Mouse (Mus musculus) embryonic facial prominence, embryonic 14.5 days (tissue): Measurements from ENCODE around the gene Casc4. TPM values are rescaled to one million over a fixed set of nuclear protein-coding genes. Genes with fewer than 3 reads are reported as not detected.

Experiments
- ATAC-seq: fragments of 200-750 bp; cut with Nextera tagmentation; 2 replicates; pipeline ENCODE4 v1.8.0; 2017; ENCODE audit warnings: low read depth, moderate number of reproducible peaks, moderate TSS enrichment
- DNase-seq: peaks from one replicate; pipeline ENCODE4 v3.0.0-alpha.2; 2015; ENCODE audit warnings: low spot score
- H3K27ac ChIP-seq: fragments of 300-500 bp; sonication (generic); replicated peaks from 2 replicates; pipeline ENCODE4 v1.5.1; 2014; ENCODE audit warnings: low read depth, mild to moderate bottlenecking, low read length, moderate library complexity
- H3K27me3 ChIP-seq: fragments of 300-500 bp; sonication (generic); replicated peaks from 2 replicates; pipeline ENCODE4 v1.6.1; 2014; ENCODE audit warnings: low read length; ENCODE audit not compliant: control insufficient read depth, insufficient read depth
- H3K36me3 ChIP-seq: fragments of 300-500 bp; sonication (generic); 2 replicates; pipeline ENCODE4 v1.6.1; 2014; ENCODE audit warnings: low read length, mixed read lengths; ENCODE audit not compliant: control insufficient read depth, insufficient read depth
- H3K4me1 ChIP-seq: fragments of 300-500 bp; sonication (generic); 2 replicates; pipeline ENCODE4 v1.6.1; 2014; ENCODE audit warnings: antibody characterized with exemption, low read length; ENCODE audit not compliant: control insufficient read depth, insufficient read depth
- H3K4me2 ChIP-seq: fragments of 300-500 bp; sonication (generic); 2 replicates; pipeline ENCODE4 v1.6.1; 2014; ENCODE audit warnings: low read depth, mild to moderate bottlenecking, low read length, moderate library complexity, mixed read lengths
- H3K4me3 ChIP-seq: fragments of 300-500 bp; sonication (generic); 2 replicates; pipeline ENCODE4 v1.5.1; 2014; ENCODE audit warnings: low read depth, mild to moderate bottlenecking, low read length
- H3K9ac ChIP-seq: fragments of 300-500 bp; sonication (generic); 2 replicates; pipeline ENCODE4 v1.6.1; 2014; ENCODE audit warnings: low read depth, mild to moderate bottlenecking, low read length, moderate library complexity, mixed read lengths
- H3K9me3 ChIP-seq: fragments of 300-500 bp; sonication (generic); 2 replicates; pipeline ENCODE4 v1.6.1; 2016; ENCODE audit warnings: low read length; ENCODE audit not compliant: control insufficient read depth
- WGBS: fragments of 180-500 bp; shearing (Covaris S2); extraction: QIAGEN DNeasy Blood & Tissue Kit; methylation state at CpG from one replicate; pipeline ENCODE4 v1.1.7; 2014; 5-methylcytosine and 5-hydroxymethylcytosine counted together
- polyA plus RNA-seq: library from polyadenylated mRNA; unstranded; fragments of >200 nt; fragmentation: Nextera tagmentation; extraction: Ambion mirVana; gene quantifications from 2 replicates; pipeline ENCODE4 v1.2.1, GENCODE M21; 2014

Casc4 gene
- polyA plus RNA-seq, 1 experiment from 2014 or later = 23.6 TPM

- no peaks in the 10 kb centered on the region for H3K36me3 ChIP-seq
- H3K9ac ChIP-seq = no peak overlapping the region
- H3K4me2 ChIP-seq = no peak overlapping the region
- no peaks in the 10 kb centered on the region for H3K27me3 ChIP-seq
- H3K9me3 ChIP-seq = no peaks in the 10 kb centered on the region
- WGBS = 63% methylated on average over 8 of the region's 8 CpGs
- H3K4me1 ChIP-seq = no peaks in the 10 kb centered on the region
- DNase-seq (no peak), ATAC-seq (no peak)
- no peak overlapping the region for H3K4me3 ChIP-seq
- no peak overlapping the region for H3K27ac ChIP-seq
Measured at GRCm38 (mm10) chr2:121846050-121846449, 20.7 kb upstream of the Casc4 start.

- ATAC-seq (no peak), DNase-seq (no peak)
- H3K4me1 ChIP-seq = no peaks in the 10 kb centered on the region
- no peak overlapping the region for H3K4me3 ChIP-seq
- no peak overlapping the region for H3K27ac ChIP-seq
- H3K27me3 ChIP-seq = no peaks in the 10 kb centered on the region
- 70% methylated on average over 2 of the region's 2 CpGs for WGBS
- no peak overlapping the region for H3K4me2 ChIP-seq
- no peaks in the 10 kb centered on the region for H3K9me3 ChIP-seq
- no peaks in the 10 kb centered on the region for H3K36me3 ChIP-seq
- no peak overlapping the region for H3K9ac ChIP-seq
Measured at GRCm38 (mm10) chr2:121852045-121852444, 14.7 kb upstream of the Casc4 start.

GRCm38 (mm10) chr2:121853974-121854373 is 12.8 kb upstream of the Casc4 start:
- WGBS = 66% methylated on average over 3 of the region's 3 CpGs
- DNase-seq = no peak
- no peaks in the 10 kb centered on the region for H3K9me3 ChIP-seq
- no peaks in the 10 kb centered on the region for H3K36me3 ChIP-seq
- no peaks in the 10 kb centered on the region for H3K4me1 ChIP-seq
- H3K4me3 ChIP-seq = no peak overlapping the region
- no peaks in the 10 kb centered on the region for H3K27me3 ChIP-seq
- H3K4me2 ChIP-seq = no peak overlapping the region
- H3K27ac ChIP-seq = no peak overlapping the region
- ATAC-seq = no peak
- no peak overlapping the region for H3K9ac ChIP-seq

GRCm38 (mm10) chr2:121859380-121859980 is 7.3 kb upstream of the Casc4 start:
- ATAC-seq (no peak), DNase-seq (peak; percentile 10)
- no peak overlapping the region for H3K4me3 ChIP-seq
- H3K4me1 ChIP-seq = no peaks in the 10 kb centered on the region
- H3K27me3 ChIP-seq = no peaks in the 10 kb centered on the region
- H3K36me3 ChIP-seq = no peaks in the 10 kb centered on the region
- H3K4me2 ChIP-seq = no peak overlapping the region
- H3K9me3 ChIP-seq = no peaks in the 10 kb centered on the region
- no peak overlapping the region for H3K27ac ChIP-seq
- H3K9ac ChIP-seq = no peak overlapping the region
- 68% methylated on average over 5 of the region's 5 CpGs for WGBS

- H3K27me3 ChIP-seq = no peaks in the 10 kb centered on the region
- H3K36me3 ChIP-seq = no peaks in the 10 kb centered on the region
- under 1% methylated on average over 18 of the region's 18 CpGs for WGBS
- peaks cover 5% of the 10 kb centered on the region for H3K4me1 ChIP-seq
- ATAC-seq (peak; percentile 26; the same call in 1 of the 2 replicates), DNase-seq (peak; percentile 68)
- H3K27ac ChIP-seq = peak overlapping the region; percentile 84
- no peaks in the 10 kb centered on the region for H3K9me3 ChIP-seq
- peak overlapping the region; percentile 91 for H3K9ac ChIP-seq
- H3K4me3 ChIP-seq = peak overlapping the region; percentile 93
- peak overlapping the region; percentile 93 for H3K4me2 ChIP-seq
Measured at GRCm38 (mm10) chr2:121866071-121866601, 634 bp upstream of the Casc4 start.

- Histone ChIP-seq H3K9ac (peak overlapping the region; percentile 91), H3K36me3 (no peaks in the 10 kb centered on the region), H3K4me2 (peak overlapping the region; percentile 93), H3K4me1 (peaks cover 5% of the 10 kb centered on the region), H3K27ac (peak overlapping the region; percentile 84), H3K4me3 (peak overlapping the region; percentile 93), H3K27me3 (no peaks in the 10 kb centered on the region), H3K9me3 (no peaks in the 10 kb centered on the region)
- no peak; the same call in 1 of the 2 replicates for ATAC-seq
- WGBS = 2% methylated on average over 33 of the region's 63 CpGs
- DNase-seq = peak; percentile 11
Measured at GRCm38 (mm10) chr2:121867051-121867928, 520 bp downstream of the Casc4 start.

GRCm38 (mm10) chr2:121879506-121879905 is 12.7 kb downstream of the Casc4 start:
- WGBS = 83% methylated on average over 1 of the region's 1 CpGs
- no peak for ATAC-seq

GRCm38 (mm10) chr2:121885509-121886106 is 18.8 kb downstream of the Casc4 start:
- 100% methylated on average over 1 of the region's 1 CpGs for WGBS
- no peak overlapping the region for H3K4me3 ChIP-seq
- H3K4me1 ChIP-seq = no peaks in the 10 kb centered on the region
- H3K4me2 ChIP-seq = no peak overlapping the region
- no peaks in the 10 kb centered on the region for H3K36me3 ChIP-seq
- no peak overlapping the region for H3K27ac ChIP-seq
- H3K9me3 ChIP-seq = no peaks in the 10 kb centered on the region
- no peaks in the 10 kb centered on the region for H3K27me3 ChIP-seq
- H3K9ac ChIP-seq = no peak overlapping the region
- ATAC-seq (no peak), DNase-seq (no peak)

More at GRCm38 (mm10) chr2:121879506-121879905, 12.7 kb downstream of the Casc4 start:
- Histone ChIP-seq H3K27ac (no peak overlapping the region), H3K9ac (no peak overlapping the region), H3K9me3 (no peaks in the 10 kb centered on the region), H3K36me3 (no peaks in the 10 kb centered on the region), H3K4me1 (no peaks in the 10 kb centered on the region), H3K27me3 (no peaks in the 10 kb centered on the region), H3K4me3 (no peak overlapping the region), H3K4me2 (no peak overlapping the region)
- no peak for DNase-seq
